ENCODE assay signal across 29 mouse cellular contexts in the genomic region with DNA sequence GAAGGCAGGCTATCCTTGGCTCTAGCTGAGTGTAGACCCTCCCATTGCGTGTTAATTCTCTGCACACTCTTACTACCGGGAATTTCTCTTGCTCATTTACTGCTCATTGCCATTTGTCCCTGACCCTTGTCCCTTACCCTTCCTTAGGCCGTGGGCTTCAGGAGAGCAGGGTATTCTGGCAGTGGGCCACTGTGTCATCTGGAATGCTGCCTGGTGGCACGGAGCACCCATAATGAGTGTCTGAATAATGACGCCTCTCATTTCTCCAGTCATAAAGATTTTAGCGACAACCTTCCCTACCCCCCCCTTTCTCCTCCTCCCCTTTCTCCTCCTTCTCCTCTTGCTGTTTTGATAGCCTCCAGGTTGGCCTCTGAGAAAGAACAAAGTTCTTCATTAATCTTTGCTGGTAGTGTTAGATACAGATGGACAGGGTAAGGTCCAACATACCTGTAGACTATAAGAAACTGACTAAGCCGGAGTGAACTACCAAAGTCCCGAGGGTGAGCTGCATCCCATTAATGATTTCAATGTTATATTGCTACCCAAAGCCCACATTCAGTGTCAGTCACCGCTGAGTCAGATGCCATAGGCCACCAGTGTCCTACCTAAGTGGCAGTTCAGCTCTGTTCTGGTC. TPM values are rescaled to one million over a fixed set of nuclear protein-coding genes. Genes with fewer than 3 reads are reported as not detected.
DNase-seq lines count a peak whose midpoint lies in the region; ATAC-seq and TF ChIP-seq lines count a peak whose summit lies in the region.
"Had no signal": no experiment of that assay in that cellular context is flagged by ENCODE, and none has a peak within 500 bp of the region (broad histone marks: within the 10 kb centered on the region; RNA-seq: fewer than 3 reads in every experiment).

No protein-coding gene starts in this region.

- H3K4me2 ChIP-seq in heart, embryonic 16.5 days (ENCODE audit: low read depth, low read length): no peak overlapping the region
- no peak overlapping the region for H3K4me2 ChIP-seq in heart, embryonic 11.5 days
- H3K4me2 ChIP-seq in kidney, postnatal 0 days (ENCODE audit: low read length): no peak overlapping the region
- H3K4me2 ChIP-seq in kidney, embryonic 16.5 days (replicated peaks; ENCODE audit: low read depth, low read length): no peak overlapping the region
- peak overlapping the region; percentile 32 for H3K4me2 ChIP-seq in intestine, postnatal 0 days (replicated peaks; ENCODE audit: low read depth)
- H3K4me2 ChIP-seq: forebrain, embryonic 13.5 days; heart, embryonic 12.5 days; hindbrain, embryonic 14.5 days; limb, embryonic 12.5 days; liver, embryonic 12.5 days; midbrain, embryonic 12.5 days; neural tube, embryonic 12.5 days had no signal

- WGBS in heart, embryonic 16.5 days: 74% methylated on average over 9 of the region's 9 CpGs
- 75% methylated on average over 9 of the region's 9 CpGs for WGBS in heart, embryonic 11.5 days (ENCODE audit: insufficient replicate concordance)
- 51% methylated on average over 9 of the region's 9 CpGs for WGBS in kidney, postnatal 0 days
- WGBS in kidney, embryonic 16.5 days: 50% methylated on average over 9 of the region's 9 CpGs
- WGBS in intestine, postnatal 0 days: 25% methylated on average over 9 of the region's 9 CpGs

- no peaks in the 10 kb centered on the region for H3K27me3 ChIP-seq in heart, embryonic 16.5 days (ENCODE audit: control insufficient read depth, insufficient read depth, low read length)
- H3K27me3 ChIP-seq in heart, embryonic 11.5 days (ENCODE audit: control insufficient read depth, insufficient read depth, low read length): no peaks in the 10 kb centered on the region
- H3K27me3 ChIP-seq in kidney, postnatal 0 days (ENCODE audit: insufficient read depth, low read length): no peaks in the 10 kb centered on the region
- no peaks in the 10 kb centered on the region for H3K27me3 ChIP-seq in kidney, embryonic 16.5 days (ENCODE audit: insufficient read depth, low read length)
- no peaks in the 10 kb centered on the region for H3K27me3 ChIP-seq in intestine, postnatal 0 days (replicated peaks; ENCODE audit: control insufficient read depth, insufficient read depth, low read length)

- H3K36me3 ChIP-seq in heart, embryonic 16.5 days (ENCODE audit: control insufficient read depth, insufficient read depth): no peaks in the 10 kb centered on the region
- H3K36me3 ChIP-seq in heart, embryonic 11.5 days (ENCODE audit: control insufficient read depth, insufficient read depth, low read length): no peaks in the 10 kb centered on the region
- no peaks in the 10 kb centered on the region for H3K36me3 ChIP-seq in kidney, postnatal 0 days (ENCODE audit: insufficient read depth, low read length)
- no peaks in the 10 kb centered on the region for H3K36me3 ChIP-seq in kidney, embryonic 16.5 days (ENCODE audit: insufficient read depth, low read length)
- no peaks in the 10 kb centered on the region; the same call in 1 of the 2 replicates for H3K36me3 ChIP-seq in intestine, postnatal 0 days (ENCODE audit: control insufficient read depth, insufficient read depth)
- H3K36me3 ChIP-seq: heart, embryonic 12.5 days; limb, embryonic 12.5 days; liver, embryonic 12.5 days; midbrain, embryonic 12.5 days; neural tube, embryonic 12.5 days had no signal

- peak overlapping the region; percentile 69 for H3K27ac ChIP-seq in heart, embryonic 16.5 days (ENCODE audit: low read length)
- H3K27ac ChIP-seq in heart, embryonic 11.5 days (ENCODE audit: low read depth, low read length): no peak overlapping the region
- no peak overlapping the region for H3K27ac ChIP-seq in kidney, postnatal 0 days
- H3K27ac ChIP-seq in kidney, embryonic 16.5 days (ENCODE audit: low read length): no peak overlapping the region
- H3K27ac ChIP-seq in intestine, postnatal 0 days (ENCODE audit: low read depth, low read length): peak overlapping the region; percentile 96
- H3K27ac ChIP-seq: forebrain, embryonic 13.5 days; hindbrain, embryonic 14.5 days; limb, embryonic 12.5 days; liver, embryonic 12.5 days; midbrain, embryonic 12.5 days; neural tube, embryonic 12.5 days had no signal

- TF ChIP-seq CTCF in kidney, postnatal 0 days (IDR thresholded peaks at IDR 0.05; ENCODE audit: low read depth): no peak
- TF ChIP-seq CTCF in intestine, postnatal 0 days (IDR thresholded peaks at IDR 0.05; ENCODE audit: low read depth): no peak; the same call in 1 of the 2 replicates

- H3K9ac ChIP-seq in heart, embryonic 16.5 days (ENCODE audit: low read length): no peak overlapping the region
- H3K9ac ChIP-seq in heart, embryonic 11.5 days (ENCODE audit: low read depth, low read length): no peak overlapping the region
- H3K9ac ChIP-seq in kidney, postnatal 0 days (ENCODE audit: low read depth, low read length): no peak overlapping the region
- H3K9ac ChIP-seq in kidney, embryonic 16.5 days (replicated peaks; ENCODE audit: low read length): no peak overlapping the region
- no peak overlapping the region for H3K9ac ChIP-seq in intestine, postnatal 0 days (ENCODE audit: low read depth, low read length)
- H3K9ac ChIP-seq: forebrain, embryonic 13.5 days; heart, embryonic 12.5 days; hindbrain, embryonic 14.5 days; limb, embryonic 12.5 days; liver, embryonic 12.5 days; liver, postnatal 0 days; midbrain, embryonic 12.5 days; neural tube, embryonic 12.5 days had no signal

- DNase-seq in cerebellum, postnatal 10 days: peak; percentile 46 to 51
- no peak for DNase-seq in cerebellum, adult 11 months
- no peak for DNase-seq in kidney, postnatal 0 days (ENCODE audit: low spot score)
- no peak for DNase-seq in liver
- DNase-seq: adrenal gland, adult 2 months; cerebellum, adult 8-10 months; cerebellum, postnatal 36 days; gastrocnemius, postnatal 10 days; layer of hippocampus, adult 9-11 months; liver, postnatal 0 days; lung, postnatal 4 days; right cerebral cortex, adult 18-20 months; right cerebral cortex, postnatal 4 days; thymus, postnatal 14 days had no signal

- ATAC-seq in heart, embryonic 16.5 days (replicated peaks; ENCODE audit: extremely low read depth, insufficient read depth, low FRiP score): no peak
- ATAC-seq in heart, embryonic 11.5 days (replicated peaks; ENCODE audit: insufficient number of reproducible peaks, low FRiP score, low TSS enrichment): no peak
- peak; percentile 52; the same call in 1 of the 2 replicates for ATAC-seq in kidney, postnatal 0 days (replicated peaks; ENCODE audit: low FRiP score, low read depth)
- ATAC-seq in kidney, embryonic 16.5 days (ENCODE audit: low FRiP score, low TSS enrichment): no peak
- ATAC-seq in intestine, postnatal 0 days: peak; percentile 93
- ATAC-seq: activated CD4-positive, CD25-positive, alpha-beta regulatory T cell, adult 4 months; forebrain, embryonic 13.5 days; liver, embryonic 12.5 days had no signal

- H3K9me3 ChIP-seq in heart, embryonic 16.5 days (replicated peaks; ENCODE audit: control insufficient read depth, low read length): no peaks in the 10 kb centered on the region
- H3K9me3 ChIP-seq in heart, embryonic 11.5 days (replicated peaks; ENCODE audit: control insufficient read depth, low read length): no peaks in the 10 kb centered on the region
- no peaks in the 10 kb centered on the region for H3K9me3 ChIP-seq in kidney, postnatal 0 days (replicated peaks; ENCODE audit: low read length)
- no peaks in the 10 kb centered on the region for H3K9me3 ChIP-seq in kidney, embryonic 16.5 days (ENCODE audit: low read length)
- H3K9me3 ChIP-seq in intestine, postnatal 0 days (ENCODE audit: control insufficient read depth): no peaks in the 10 kb centered on the region
- H3K9me3 ChIP-seq: forebrain, embryonic 13.5 days; heart, embryonic 12.5 days; limb, embryonic 12.5 days; liver, embryonic 12.5 days; megakaryocyte, embryonic 14.5 days; midbrain, embryonic 12.5 days; neural tube, embryonic 12.5 days had no signal

- no peak overlapping the region for H3K4me3 ChIP-seq in heart, embryonic 16.5 days (ENCODE audit: low read length)
- H3K4me3 ChIP-seq in heart, embryonic 11.5 days (ENCODE audit: low read depth, low read length): no peak overlapping the region
- no peak overlapping the region for H3K4me3 ChIP-seq in kidney, postnatal 0 days (replicated peaks; ENCODE audit: low read depth, low read length)
- H3K4me3 ChIP-seq in kidney, embryonic 16.5 days (ENCODE audit: low read length): no peak overlapping the region
- no peak overlapping the region for H3K4me3 ChIP-seq in intestine, postnatal 0 days (ENCODE audit: low read depth, low read length)
- H3K4me3 ChIP-seq: forebrain, embryonic 13.5 days; heart, embryonic 12.5 days; limb, embryonic 12.5 days; liver, embryonic 12.5 days; megakaryocyte, embryonic 14.5 days; midbrain, embryonic 12.5 days; myocyte; neural tube, embryonic 12.5 days had no signal

- H3K4me1 ChIP-seq in heart, embryonic 16.5 days (ENCODE audit: control insufficient read depth, insufficient read depth, low read length): 0 out of 2 replicates have a peak, but pooled peaks cover 2% of the 10 kb centered on the region
- no peaks in the 10 kb centered on the region for H3K4me1 ChIP-seq in heart, embryonic 11.5 days (ENCODE audit: control insufficient read depth, insufficient read depth, low read length)
- H3K4me1 ChIP-seq in kidney, postnatal 0 days (replicated peaks; ENCODE audit: insufficient read depth, low read length): no peaks in the 10 kb centered on the region
- H3K4me1 ChIP-seq in kidney, embryonic 16.5 days (ENCODE audit: insufficient read depth, low read length): 0 out of 2 replicates have a peak, but pooled peaks cover 3% of the 10 kb centered on the region
- peaks cover 10% of the 10 kb centered on the region for H3K4me1 ChIP-seq in intestine, postnatal 0 days (replicated peaks; ENCODE audit: control insufficient read depth, insufficient read depth, low read length)
- H3K4me1 ChIP-seq: forebrain, embryonic 13.5 days; liver, embryonic 12.5 days; midbrain, embryonic 12.5 days; neural tube, embryonic 12.5 days had no signal

RNA-seq across cellular contexts. Expression of gene Mall, which starts 5.9 kb away (rescaled TPM):
- polyA plus RNA-seq in heart, embryonic 16.5 days (2015; fragmentation: Nextera tagmentation; extraction: Ambion mirVana): 9.5 and 9.9 TPM in 2 replicates
- polyA plus RNA-seq in heart, embryonic 11.5 days (2014; fragmentation: Nextera tagmentation; extraction: Ambion mirVana): 2.5 and 3.8 TPM in 2 replicates
- 2.0 and 2.2 TPM in 2 replicates for polyA plus RNA-seq in kidney, postnatal 0 days (2015; fragmentation: Nextera tagmentation; extraction: Ambion mirVana)
- 2.6 and 3.5 TPM in 2 replicates for polyA plus RNA-seq in kidney, embryonic 16.5 days (2015; fragmentation: Nextera tagmentation; extraction: Ambion mirVana)
- polyA plus RNA-seq in intestine, postnatal 0 days (2015; fragmentation: Nextera tagmentation; extraction: Ambion mirVana): 122 and 141 TPM in 2 replicates
- polyA plus RNA-seq: activated CD4-positive, CD25-positive, alpha-beta regulatory T cell, adult 4 months; C2C12; liver, embryonic 12.5 days; myocyte had no signal

RNA-seq across cellular contexts. Expression of gene Nphp1, which starts 53.1 kb away (rescaled TPM):
- polyA plus RNA-seq in heart, embryonic 16.5 days (2015; fragmentation: Nextera tagmentation; extraction: Ambion mirVana): 19.1 and 23.7 TPM in 2 replicates
- polyA plus RNA-seq in heart, embryonic 11.5 days (2014; fragmentation: Nextera tagmentation; extraction: Ambion mirVana): 12.1 and 15.4 TPM in 2 replicates
- 41.2 and 42.4 TPM in 2 replicates for polyA plus RNA-seq in kidney, postnatal 0 days (2015; fragmentation: Nextera tagmentation; extraction: Ambion mirVana)
- polyA plus RNA-seq in kidney, embryonic 16.5 days (2015; fragmentation: Nextera tagmentation; extraction: Ambion mirVana): 39.7 and 42.6 TPM in 2 replicates
- 13.0 and 13.3 TPM in 2 replicates for polyA plus RNA-seq in intestine, postnatal 0 days (2015; fragmentation: Nextera tagmentation; extraction: Ambion mirVana)

RNA-seq across cellular contexts. Expression of gene Mtln, which starts 56.7 kb away (rescaled TPM):
- polyA plus RNA-seq in heart, embryonic 16.5 days (2015; fragmentation: Nextera tagmentation; extraction: Ambion mirVana): 34.0 and 39.0 TPM in 2 replicates
- 37.9 and 40.3 TPM in 2 replicates for polyA plus RNA-seq in heart, embryonic 11.5 days (2014; fragmentation: Nextera tagmentation; extraction: Ambion mirVana)
- polyA plus RNA-seq in kidney, postnatal 0 days (2015; fragmentation: Nextera tagmentation; extraction: Ambion mirVana): 61.4 and 66.2 TPM in 2 replicates
- polyA plus RNA-seq in kidney, embryonic 16.5 days (2015; fragmentation: Nextera tagmentation; extraction: Ambion mirVana): 33.7 and 36.2 TPM in 2 replicates
- 50.0 and 50.6 TPM in 2 replicates for polyA plus RNA-seq in intestine, postnatal 0 days (2015; fragmentation: Nextera tagmentation; extraction: Ambion mirVana)

Comparison
In these comparisons a context has a peak if more than half of its experiments do, and no peak if none do; other contexts are left out.
1. DNase-seq: peak in cerebellum, postnatal 10 days (2 of 2); none in cerebellum, adult 11 months (single experiment), kidney, postnatal 0 days (single experiment) and liver (single experiment).
2. ATAC-seq: peak in kidney, postnatal 0 days (single experiment) and intestine, postnatal 0 days (single experiment); none in heart, embryonic 16.5 days (single experiment), heart, embryonic 11.5 days (single experiment) and kidney, embryonic 16.5 days (single experiment).
3. H3K27ac ChIP-seq: peak in heart, embryonic 16.5 days (single experiment) and intestine, postnatal 0 days (single experiment); none in heart, embryonic 11.5 days (single experiment), kidney, postnatal 0 days (single experiment) and kidney, embryonic 16.5 days (single experiment).
4. RNA of gene Mall, which starts 5.9 kb away (polyA plus RNA-seq): 122 to 141 TPM in intestine, postnatal 0 days; 9.5 to 9.9 TPM in heart, embryonic 16.5 days, 2.6 to 3.5 TPM in kidney, embryonic 16.5 days, 2.5 to 3.8 TPM in heart, embryonic 11.5 days and 2.0 to 2.2 TPM in kidney, postnatal 0 days; every median in the first group is over 10 times any median in the second.